Mouse (Mus musculus): ENCODE data around the gene Angptl7. TPM values are rescaled to one million over a fixed set of nuclear protein-coding genes. Genes with fewer than 3 reads are reported as not detected.

Angptl7 gene
- 0.28 and 0.35 TPM in 2 replicates for polyA plus RNA-seq (2014; fragmentation: Nextera tagmentation; extraction: Ambion mirVana)

DNA sequence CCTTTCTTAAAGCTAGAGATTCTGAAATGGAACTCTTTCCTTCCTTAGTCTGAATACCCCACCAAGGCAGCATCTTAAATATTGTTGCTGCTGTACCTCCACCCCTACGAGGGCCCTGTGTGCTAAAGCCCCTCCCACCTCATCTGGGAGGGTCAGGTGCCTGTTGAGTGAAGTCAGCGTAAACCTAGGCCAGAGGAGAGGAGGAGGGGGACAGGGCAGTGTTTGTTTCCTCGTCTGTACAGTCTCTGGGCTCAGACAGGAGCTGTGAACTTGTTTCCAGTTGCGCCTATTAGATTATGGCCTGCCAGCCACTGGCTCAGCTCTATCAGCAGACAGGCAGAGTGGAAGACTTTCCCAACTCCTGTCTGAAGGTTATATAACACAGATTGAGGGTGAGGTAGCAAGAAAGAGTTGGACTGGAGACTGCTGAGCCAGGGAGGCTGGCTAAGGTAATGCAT lies at the start of gene Angptl7:
Gene Angptl7, minus strand, starts transcription at position 51 of the 458 bp plus-strand sequence.
- H3K27me3 ChIP-seq (replicated peaks; ENCODE audit: control insufficient read depth, insufficient read depth, low read length) = no peaks in the 10 kb centered on the region
- WGBS = 39% methylated on average over 4 of the region's 4 CpGs
- H3K4me3 ChIP-seq (ENCODE audit: low read depth, low read length) = no peak within 1 kb of the TSS
- no peak within 1 kb of the TSS for H3K4me2 ChIP-seq (ENCODE audit: low read length)
- H3K9me3 ChIP-seq (ENCODE audit: control insufficient read depth, low read length) = no peaks in the 10 kb centered on the region
- no peaks in the 10 kb centered on the region for H3K4me1 ChIP-seq (replicated peaks; ENCODE audit: control insufficient read depth, insufficient read depth, low read length)
- ATAC-seq (replicated peaks; ENCODE audit: low FRiP score, low TSS enrichment, low read depth) = no peak; the same call in 1 of the 2 replicates
- DNase-seq (ENCODE audit: low spot score) = no peak
- no peak within 1 kb of the TSS for H3K27ac ChIP-seq (ENCODE audit: low read depth)
- no peak within 1 kb of the TSS for H3K9ac ChIP-seq (ENCODE audit: low read length)
- H3K36me3 ChIP-seq (ENCODE audit: control insufficient read depth, insufficient read depth, low read length) = peaks cover 41% of the 10 kb centered on the region

- Histone ChIP-seq H3K9me3 (ENCODE audit: control insufficient read depth, low read length) (no peaks in the 10 kb centered on the region), H3K36me3 (ENCODE audit: control insufficient read depth, insufficient read depth, low read length) (peaks cover 95% of the 10 kb centered on the region), H3K4me3 (ENCODE audit: low read depth, low read length) (no peak overlapping the region), H3K27ac (ENCODE audit: low read depth) (no peak overlapping the region), H3K9ac (ENCODE audit: low read length) (no peak overlapping the region), H3K27me3 (replicated peaks; ENCODE audit: control insufficient read depth, insufficient read depth, low read length) (no peaks in the 10 kb centered on the region), H3K4me2 (ENCODE audit: low read length) (no peak overlapping the region), H3K4me1 (replicated peaks; ENCODE audit: control insufficient read depth, insufficient read depth, low read length) (no peaks in the 10 kb centered on the region)
- WGBS = 86% methylated on average over 4 of the region's 4 CpGs
- DNase-seq (ENCODE audit: low spot score) (no peak), ATAC-seq (replicated peaks; ENCODE audit: low FRiP score, low TSS enrichment, low read depth) (no peak)
Measured at GRCm38 (mm10) chr4:148549106-148549505, 48.8 kb upstream of the Angptl7 start.

DNA sequence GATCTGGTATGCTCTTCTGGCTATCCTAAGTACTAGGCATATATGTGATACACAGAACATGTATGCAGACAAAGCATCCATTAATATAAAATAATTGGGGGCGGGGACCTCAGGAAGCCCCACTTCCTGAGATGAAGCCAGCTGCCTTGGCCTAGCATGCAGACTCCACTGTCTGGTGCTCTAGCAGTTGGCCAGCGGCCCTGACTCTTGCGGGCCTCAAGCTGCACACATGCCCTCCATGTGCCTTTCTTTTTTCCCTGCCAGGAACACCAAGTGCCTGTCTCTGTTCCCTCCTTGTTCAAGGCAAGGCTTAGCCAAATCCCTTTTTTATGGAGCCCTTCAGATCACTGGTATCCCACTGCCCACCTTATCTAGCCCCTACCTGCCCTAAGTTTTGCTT lies 35.6 kb upstream of the Angptl7 start:
- Histone ChIP-seq H3K36me3 (ENCODE audit: control insufficient read depth, insufficient read depth, low read length) (peaks cover 98% of the 10 kb centered on the region), H3K4me2 (ENCODE audit: low read length) (no peak overlapping the region), H3K9me3 (ENCODE audit: control insufficient read depth, low read length) (no peaks in the 10 kb centered on the region), H3K4me3 (ENCODE audit: low read depth, low read length) (no peak overlapping the region), H3K4me1 (replicated peaks; ENCODE audit: control insufficient read depth, insufficient read depth, low read length) (no peaks in the 10 kb centered on the region), H3K27me3 (replicated peaks; ENCODE audit: control insufficient read depth, insufficient read depth, low read length) (no peaks in the 10 kb centered on the region), H3K27ac (ENCODE audit: low read depth) (no peak overlapping the region), H3K9ac (ENCODE audit: low read length) (no peak overlapping the region)
- DNase-seq (ENCODE audit: low spot score) (no peak), ATAC-seq (replicated peaks; ENCODE audit: low FRiP score, low TSS enrichment, low read depth) (no peak)
- 82% methylated on average over 3 of the region's 3 CpGs for WGBS

DNA sequence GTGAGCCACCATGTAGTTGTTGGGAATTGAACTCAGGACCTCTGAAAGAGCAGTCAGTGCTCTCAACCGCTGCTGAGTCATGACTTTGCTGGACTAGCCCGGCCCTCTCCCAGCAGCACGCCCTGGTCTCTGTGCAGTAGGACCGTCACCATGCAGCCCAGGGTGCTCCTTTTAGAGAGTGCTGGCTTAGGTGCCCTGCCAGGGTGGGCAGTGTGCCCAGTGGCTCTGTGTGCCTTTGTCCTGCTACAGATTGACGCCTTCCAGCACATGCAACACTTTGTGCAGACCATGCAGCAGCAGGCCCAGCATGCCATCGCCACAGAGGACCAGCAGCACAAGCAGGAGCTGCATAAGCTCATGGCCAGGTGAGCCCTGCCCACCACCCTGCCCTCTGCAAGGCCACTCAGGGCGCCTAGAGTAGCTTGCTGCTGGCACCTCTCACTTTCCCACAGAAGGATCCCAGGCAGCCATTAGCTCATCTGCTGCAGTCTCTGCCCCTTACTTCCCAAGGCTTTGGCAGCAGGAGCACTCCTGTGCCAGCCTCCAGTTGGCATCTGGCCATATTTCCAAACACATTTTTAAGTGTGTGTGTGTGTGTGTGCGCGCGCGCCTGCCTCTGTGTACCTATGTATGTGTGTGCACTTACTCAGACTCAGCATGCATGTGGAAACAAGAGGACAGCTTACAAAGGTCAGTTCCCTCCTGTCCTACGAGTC lies 33.5 kb upstream of the Angptl7 start:
- no peaks in the 10 kb centered on the region for H3K4me1 ChIP-seq (replicated peaks; ENCODE audit: control insufficient read depth, insufficient read depth, low read length)
- H3K27ac ChIP-seq (ENCODE audit: low read depth) = no peak overlapping the region
- ATAC-seq (replicated peaks; ENCODE audit: low FRiP score, low TSS enrichment, low read depth) = no peak
- peaks cover 91% of the 10 kb centered on the region for H3K36me3 ChIP-seq (ENCODE audit: control insufficient read depth, insufficient read depth, low read length)
- no peak overlapping the region for H3K4me3 ChIP-seq (ENCODE audit: low read depth, low read length)
- H3K27me3 ChIP-seq (replicated peaks; ENCODE audit: control insufficient read depth, insufficient read depth, low read length) = no peaks in the 10 kb centered on the region
- no peak for DNase-seq (ENCODE audit: low spot score)
- H3K9me3 ChIP-seq (ENCODE audit: control insufficient read depth, low read length) = no peaks in the 10 kb centered on the region
- no peak overlapping the region for H3K9ac ChIP-seq (ENCODE audit: low read length)
- WGBS = 91% methylated on average over 12 of the region's 12 CpGs
- no peak overlapping the region for H3K4me2 ChIP-seq (ENCODE audit: low read length)

DNA sequence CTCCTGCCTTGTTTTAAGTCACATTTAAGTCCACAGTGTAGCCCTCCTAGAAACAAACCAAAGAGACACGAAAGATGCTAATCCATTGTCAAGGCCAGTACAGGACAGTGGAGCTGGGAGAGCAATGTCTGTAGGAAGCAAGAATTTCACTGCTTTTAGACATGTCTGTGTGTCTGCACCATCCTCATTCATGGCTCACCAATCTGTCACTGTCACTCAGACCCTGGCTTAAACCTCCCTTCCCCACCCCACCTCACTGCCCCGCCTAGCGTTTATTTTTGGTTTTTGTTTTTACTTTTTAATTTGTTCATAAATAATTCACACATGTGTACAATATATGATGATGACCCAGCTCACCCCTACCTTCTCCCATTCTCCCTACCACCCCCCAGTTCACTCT lies 32.3 kb upstream of the Angptl7 start:
- Histone ChIP-seq H3K4me3 (ENCODE audit: low read depth, low read length) (no peak overlapping the region), H3K4me2 (ENCODE audit: low read length) (no peak overlapping the region), H3K9ac (ENCODE audit: low read length) (no peak overlapping the region), H3K36me3 (ENCODE audit: control insufficient read depth, insufficient read depth, low read length) (peaks cover 91% of the 10 kb centered on the region), H3K27me3 (replicated peaks; ENCODE audit: control insufficient read depth, insufficient read depth, low read length) (no peaks in the 10 kb centered on the region), H3K4me1 (replicated peaks; ENCODE audit: control insufficient read depth, insufficient read depth, low read length) (no peaks in the 10 kb centered on the region), H3K27ac (ENCODE audit: low read depth) (no peak overlapping the region), H3K9me3 (ENCODE audit: control insufficient read depth, low read length) (no peaks in the 10 kb centered on the region)
- ATAC-seq (replicated peaks; ENCODE audit: low FRiP score, low TSS enrichment, low read depth) = no peak
- DNase-seq (ENCODE audit: low spot score) = no peak
- WGBS = 91% methylated on average over 3 of the region's 3 CpGs

DNA sequence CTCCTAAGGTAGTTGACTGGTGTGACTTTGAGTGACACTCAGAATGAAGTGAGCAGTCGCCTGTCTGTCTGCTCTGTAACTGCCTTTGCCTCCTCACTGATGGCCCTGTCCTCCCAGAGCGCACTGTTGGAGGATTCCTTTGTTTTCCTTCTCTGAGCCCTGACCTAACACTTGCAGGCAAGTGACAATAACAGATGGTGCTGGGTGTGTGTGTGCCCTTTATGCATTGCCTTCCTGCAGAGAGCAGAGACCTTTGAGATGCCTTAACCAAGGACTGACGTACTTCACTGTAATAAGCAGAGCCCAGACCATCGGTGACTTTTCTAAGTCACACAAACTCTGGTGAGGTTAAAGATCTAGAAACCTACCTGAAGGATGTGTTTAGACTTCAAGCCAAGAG lies 31.1 kb upstream of the Angptl7 start:
- Histone ChIP-seq H3K27ac (ENCODE audit: low read depth) (no peak overlapping the region), H3K9me3 (ENCODE audit: control insufficient read depth, low read length) (no peaks in the 10 kb centered on the region), H3K36me3 (ENCODE audit: control insufficient read depth, insufficient read depth, low read length) (peaks cover 91% of the 10 kb centered on the region), H3K27me3 (replicated peaks; ENCODE audit: control insufficient read depth, insufficient read depth, low read length) (no peaks in the 10 kb centered on the region), H3K4me2 (ENCODE audit: low read length) (no peak overlapping the region), H3K4me3 (ENCODE audit: low read depth, low read length) (no peak overlapping the region), H3K9ac (ENCODE audit: low read length) (no peak overlapping the region), H3K4me1 (replicated peaks; ENCODE audit: control insufficient read depth, insufficient read depth, low read length) (no peaks in the 10 kb centered on the region)
- WGBS = 67% methylated on average over 4 of the region's 4 CpGs
- ATAC-seq (replicated peaks; ENCODE audit: low FRiP score, low TSS enrichment, low read depth) = no peak
- DNase-seq (ENCODE audit: low spot score) = no peak

- Histone ChIP-seq H3K4me1 (replicated peaks; ENCODE audit: control insufficient read depth, insufficient read depth, low read length) (no peaks in the 10 kb centered on the region), H3K9me3 (ENCODE audit: control insufficient read depth, low read length) (no peaks in the 10 kb centered on the region), H3K9ac (ENCODE audit: low read length) (no peak overlapping the region), H3K36me3 (ENCODE audit: control insufficient read depth, insufficient read depth, low read length) (peaks cover 91% of the 10 kb centered on the region), H3K4me3 (ENCODE audit: low read depth, low read length) (no peak overlapping the region), H3K27ac (ENCODE audit: low read depth) (no peak overlapping the region), H3K4me2 (ENCODE audit: low read length) (no peak overlapping the region), H3K27me3 (replicated peaks; ENCODE audit: control insufficient read depth, insufficient read depth, low read length) (no peaks in the 10 kb centered on the region)
- DNase-seq (ENCODE audit: low spot score) = no peak
- ATAC-seq (replicated peaks; ENCODE audit: low FRiP score, low TSS enrichment, low read depth) = no peak
- 91% methylated on average over 6 of the region's 6 CpGs for WGBS
Measured at GRCm38 (mm10) chr4:148530778-148531177, 30.5 kb upstream of the Angptl7 start.

DNA sequence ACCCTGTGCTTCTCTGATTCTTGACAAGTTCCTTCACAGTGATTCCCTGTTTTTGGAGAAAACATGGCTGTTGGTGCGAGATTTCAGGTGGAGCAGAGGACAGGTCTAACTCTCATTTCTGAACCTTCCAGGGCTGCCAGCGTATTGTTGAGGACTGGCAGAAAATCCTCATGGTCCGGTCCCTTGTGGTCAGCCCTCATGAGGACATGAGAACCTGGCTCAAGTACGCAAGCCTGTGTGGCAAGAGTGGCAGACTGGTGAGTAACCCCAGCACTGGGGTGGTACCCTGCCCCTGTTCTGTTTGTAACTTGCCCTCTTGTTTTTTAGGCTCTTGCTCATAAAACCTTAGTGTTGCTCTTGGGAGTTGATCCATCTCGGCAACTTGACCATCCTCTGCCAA lies 30.1 kb upstream of the Angptl7 start:
- no peak overlapping the region for H3K4me3 ChIP-seq (ENCODE audit: low read depth, low read length)
- no peak overlapping the region for H3K27ac ChIP-seq (ENCODE audit: low read depth)
- H3K9ac ChIP-seq (ENCODE audit: low read length) = no peak overlapping the region
- no peaks in the 10 kb centered on the region for H3K27me3 ChIP-seq (replicated peaks; ENCODE audit: control insufficient read depth, insufficient read depth, low read length)
- WGBS = 96% methylated on average over 5 of the region's 5 CpGs
- ATAC-seq (replicated peaks; ENCODE audit: low FRiP score, low TSS enrichment, low read depth) = no peak
- DNase-seq (ENCODE audit: low spot score) = no peak
- H3K36me3 ChIP-seq (ENCODE audit: control insufficient read depth, insufficient read depth, low read length) = peaks cover 91% of the 10 kb centered on the region
- H3K4me2 ChIP-seq (ENCODE audit: low read length) = no peak overlapping the region
- no peaks in the 10 kb centered on the region for H3K4me1 ChIP-seq (replicated peaks; ENCODE audit: control insufficient read depth, insufficient read depth, low read length)
- no peaks in the 10 kb centered on the region for H3K9me3 ChIP-seq (ENCODE audit: control insufficient read depth, low read length)
